Mouse (Mus musculus): ENCODE data around the gene Akap6. TPM values are rescaled to one million over a fixed set of nuclear protein-coding genes. Genes with fewer than 3 reads are reported as not detected.

Akap6 gene
- total RNA-seq, 1 experiment: 0.09 TPM

GRCm38 (mm10) chr12:52741801-52742200 lies 42.6 kb downstream of the Akap6 start:
- TF ChIP-seq HCFC1 (IDR thresholded peaks at IDR 0.05; ENCODE audit: borderline replicate concordance, insufficient read depth, low read length): no peak
- no peak for TF ChIP-seq CHD2 (IDR thresholded peaks at IDR 0.05; ENCODE audit: low read depth, low read length)
- no peak for TF ChIP-seq ZC3H11A (IDR thresholded peaks at IDR 0.05; ENCODE audit: borderline replicate concordance, low read depth, low read length)
- TF ChIP-seq MAFK (IDR thresholded peaks at IDR 0.05; ENCODE audit: insufficient read depth, low read depth, low read length): no peak
- no peak overlapping the region for H3K27ac ChIP-seq (ENCODE audit: insufficient read depth, low read depth, low read length, poor library complexity, severe bottlenecking)
- H3K36me3 ChIP-seq (ENCODE audit: control insufficient read depth, insufficient read depth, low read length, poor library complexity, severe bottlenecking): no peaks in the 10 kb centered on the region
- no peak overlapping the region for H3K4me3 ChIP-seq (ENCODE audit: insufficient read depth in 1 of 2, low read depth in 1 of 2, low read length in 2 of 2, poor library complexity in 1 of 2, severe bottlenecking in 1 of 2)
- H3K4me1 ChIP-seq (ENCODE audit: control insufficient read depth in 2 of 2, insufficient read depth in 2 of 2, low read length in 2 of 2, poor library complexity in 1 of 2): no peaks in the 10 kb centered on the region
- H3K9me3 ChIP-seq (ENCODE audit: control insufficient read depth, insufficient read depth, low read depth, low read length): no peaks in the 10 kb centered on the region
- no peak for DNase-seq (ENCODE audit: low read depth, low spot score)
- in situ Hi-C loops (cut with MboI; ENCODE audit: low sequenced_read_pairs in 2 of 2, unreplicated experiment in 2 of 2): no loop called here
- H3K9ac ChIP-seq (ENCODE audit: insufficient read depth, low read depth, low read length, poor library complexity, severe bottlenecking): no peak overlapping the region

DNA sequence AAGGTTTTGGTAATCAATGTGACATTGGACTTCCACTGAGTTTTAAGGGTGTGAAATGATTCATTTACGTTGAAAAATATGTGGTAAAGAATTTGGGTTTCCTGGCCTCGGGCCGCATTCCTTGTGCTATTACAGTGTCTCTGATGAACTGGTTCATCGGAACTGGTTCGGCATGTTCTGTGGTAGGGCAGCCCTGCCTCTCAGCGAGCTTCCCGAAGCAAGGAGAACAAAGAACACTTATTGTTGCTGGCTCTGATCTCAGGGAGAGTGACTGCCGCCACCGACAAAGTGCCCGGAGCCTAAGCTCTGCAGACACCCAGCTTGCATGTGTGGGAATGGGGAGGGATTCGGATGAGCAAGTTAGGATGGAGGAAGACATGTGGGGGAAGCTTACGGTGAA lies 50.8 kb downstream of the Akap6 start:
- TF ChIP-seq ZC3H11A (IDR thresholded peaks at IDR 0.05; ENCODE audit: borderline replicate concordance, low read depth, low read length) (no peak), ZNF384 (IDR thresholded peaks at IDR 0.05; ENCODE audit: low read depth, low read length) (no peak), CHD2 (IDR thresholded peaks at IDR 0.05; ENCODE audit: low read depth, low read length) (no peak), HCFC1 (IDR thresholded peaks at IDR 0.05; ENCODE audit: borderline replicate concordance, insufficient read depth, low read length) (no peak), MAFK (IDR thresholded peaks at IDR 0.05; ENCODE audit: insufficient read depth, low read depth, low read length) (no peak)

DNA sequence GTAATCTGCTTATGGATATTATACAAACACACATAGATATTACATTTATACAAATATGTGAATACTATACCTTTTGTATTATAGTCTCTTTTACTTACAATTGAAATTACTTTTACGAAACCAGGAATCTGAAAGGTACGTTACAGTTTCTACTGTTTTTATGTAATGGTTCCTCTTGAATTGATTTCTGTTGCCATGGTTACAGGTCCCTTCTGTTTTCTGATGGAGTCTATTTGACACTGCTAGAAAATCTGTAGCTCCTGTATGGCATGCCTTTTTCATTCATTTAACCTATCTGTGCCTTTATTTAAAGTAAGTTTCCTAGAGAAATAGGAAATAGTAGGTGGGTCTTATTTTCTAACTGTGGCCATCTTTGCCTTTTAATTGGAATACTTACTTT lies 56.5 kb downstream of the Akap6 start:
- H3K4me3 ChIP-seq (ENCODE audit: insufficient read depth in 1 of 2, low read depth in 1 of 2, low read length in 2 of 2, poor library complexity in 1 of 2, severe bottlenecking in 1 of 2): no peak overlapping the region
- TF ChIP-seq CHD2 (IDR thresholded peaks at IDR 0.05; ENCODE audit: low read depth, low read length) (no peak), ZNF384 (IDR thresholded peaks at IDR 0.05; ENCODE audit: low read depth, low read length) (no peak), MAFK (IDR thresholded peaks at IDR 0.05; ENCODE audit: insufficient read depth, low read depth, low read length) (no peak), HCFC1 (IDR thresholded peaks at IDR 0.05; ENCODE audit: borderline replicate concordance, insufficient read depth, low read length) (no peak), ZC3H11A (IDR thresholded peaks at IDR 0.05; ENCODE audit: borderline replicate concordance, low read depth, low read length) (no peak)
- in situ Hi-C loops (cut with MboI; ENCODE audit: low sequenced_read_pairs in 2 of 2, unreplicated experiment in 2 of 2): no loop called here

More for the DNA sequence above, 50.8 kb downstream of the Akap6 start:
- no peak overlapping the region for H3K9ac ChIP-seq (ENCODE audit: insufficient read depth, low read depth, low read length, poor library complexity, severe bottlenecking)
- H3K9me3 ChIP-seq (ENCODE audit: control insufficient read depth, insufficient read depth, low read depth, low read length): no peaks in the 10 kb centered on the region
- H3K4me3 ChIP-seq (ENCODE audit: insufficient read depth in 1 of 2, low read depth in 1 of 2, low read length in 2 of 2, poor library complexity in 1 of 2, severe bottlenecking in 1 of 2): no peak overlapping the region
- H3K4me1 ChIP-seq (ENCODE audit: control insufficient read depth in 2 of 2, insufficient read depth in 2 of 2, low read length in 2 of 2, poor library complexity in 1 of 2): no peaks in the 10 kb centered on the region
- DNase-seq (ENCODE audit: low read depth, low spot score): no peak
- no peaks in the 10 kb centered on the region for H3K36me3 ChIP-seq (ENCODE audit: control insufficient read depth, insufficient read depth, low read length, poor library complexity, severe bottlenecking)
- no peak overlapping the region for H3K27ac ChIP-seq (ENCODE audit: insufficient read depth, low read depth, low read length, poor library complexity, severe bottlenecking)
- in situ Hi-C loops (cut with MboI; ENCODE audit: low sequenced_read_pairs in 2 of 2, unreplicated experiment in 2 of 2): no loop called here

GRCm38 (mm10) chr12:52757881-52758280 lies 58.7 kb downstream of the Akap6 start:
- Histone ChIP-seq H3K9me3 (ENCODE audit: control insufficient read depth, insufficient read depth, low read depth, low read length) (no peaks in the 10 kb centered on the region), H3K27ac (ENCODE audit: insufficient read depth, low read depth, low read length, poor library complexity, severe bottlenecking) (no peak overlapping the region), H3K36me3 (ENCODE audit: control insufficient read depth, insufficient read depth, low read length, poor library complexity, severe bottlenecking) (no peaks in the 10 kb centered on the region), H3K4me1 (ENCODE audit: control insufficient read depth in 2 of 2, insufficient read depth in 2 of 2, low read length in 2 of 2, poor library complexity in 1 of 2) (no peaks in the 10 kb centered on the region), H3K9ac (ENCODE audit: insufficient read depth, low read depth, low read length, poor library complexity, severe bottlenecking) (no peak overlapping the region), H3K4me3 (ENCODE audit: insufficient read depth in 1 of 2, low read depth in 1 of 2, low read length in 2 of 2, poor library complexity in 1 of 2, severe bottlenecking in 1 of 2) (no peak overlapping the region)
- TF ChIP-seq HCFC1 (IDR thresholded peaks at IDR 0.05; ENCODE audit: borderline replicate concordance, insufficient read depth, low read length): no peak
- no peak for TF ChIP-seq ZC3H11A (IDR thresholded peaks at IDR 0.05; ENCODE audit: borderline replicate concordance, low read depth, low read length)
- TF ChIP-seq CHD2 (IDR thresholded peaks at IDR 0.05; ENCODE audit: low read depth, low read length): no peak
- no peak for TF ChIP-seq ZNF384 (IDR thresholded peaks at IDR 0.05; ENCODE audit: low read depth, low read length)
- no peak for TF ChIP-seq MAFK (IDR thresholded peaks at IDR 0.05; ENCODE audit: insufficient read depth, low read depth, low read length)
- in situ Hi-C loops (cut with MboI; ENCODE audit: low sequenced_read_pairs in 2 of 2, unreplicated experiment in 2 of 2): no loop called here
- no peak for DNase-seq (ENCODE audit: low read depth, low spot score)

More for the DNA sequence above, 56.5 kb downstream of the Akap6 start:
- Histone ChIP-seq H3K9me3 (ENCODE audit: control insufficient read depth, insufficient read depth, low read depth, low read length) (no peaks in the 10 kb centered on the region), H3K36me3 (ENCODE audit: control insufficient read depth, insufficient read depth, low read length, poor library complexity, severe bottlenecking) (no peaks in the 10 kb centered on the region), H3K27ac (ENCODE audit: insufficient read depth, low read depth, low read length, poor library complexity, severe bottlenecking) (no peak overlapping the region), H3K9ac (ENCODE audit: insufficient read depth, low read depth, low read length, poor library complexity, severe bottlenecking) (no peak overlapping the region), H3K4me1 (ENCODE audit: control insufficient read depth in 2 of 2, insufficient read depth in 2 of 2, low read length in 2 of 2, poor library complexity in 1 of 2) (no peaks in the 10 kb centered on the region)
- DNase-seq (ENCODE audit: low read depth, low spot score): no peak

DNA sequence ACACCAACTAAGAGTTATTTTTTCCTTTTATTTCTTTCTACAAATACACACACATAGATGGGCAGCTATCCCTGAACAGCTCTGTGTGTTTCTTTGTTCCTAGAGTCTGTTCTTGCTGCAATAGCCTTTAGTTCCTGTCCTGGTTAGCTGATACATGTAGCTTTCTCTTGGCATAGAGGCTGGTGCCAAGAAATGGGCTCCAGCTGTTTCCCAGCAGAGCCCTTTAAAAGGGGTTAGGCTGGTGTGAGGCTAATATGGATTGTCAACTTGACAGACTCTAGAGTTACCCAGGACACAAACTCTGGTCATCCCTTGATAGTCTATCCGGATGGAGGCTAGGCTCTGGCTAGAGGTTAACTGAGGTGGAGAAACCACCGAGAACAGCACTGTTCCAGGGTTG lies 64.9 kb downstream of the Akap6 start:
- TF ChIP-seq CHD2 (IDR thresholded peaks at IDR 0.05; ENCODE audit: low read depth, low read length): no peak
- TF ChIP-seq ZNF384 (IDR thresholded peaks at IDR 0.05; ENCODE audit: low read depth, low read length): no peak
- no peak for TF ChIP-seq MAFK (IDR thresholded peaks at IDR 0.05; ENCODE audit: insufficient read depth, low read depth, low read length)
- TF ChIP-seq ZC3H11A (IDR thresholded peaks at IDR 0.05; ENCODE audit: borderline replicate concordance, low read depth, low read length): no peak
- no peak for TF ChIP-seq HCFC1 (IDR thresholded peaks at IDR 0.05; ENCODE audit: borderline replicate concordance, insufficient read depth, low read length)
- no peak overlapping the region for H3K9ac ChIP-seq (ENCODE audit: insufficient read depth, low read depth, low read length, poor library complexity, severe bottlenecking)
- no peaks in the 10 kb centered on the region for H3K36me3 ChIP-seq (ENCODE audit: control insufficient read depth, insufficient read depth, low read length, poor library complexity, severe bottlenecking)
- no peak for DNase-seq (ENCODE audit: low read depth, low spot score)
- no peaks in the 10 kb centered on the region for H3K4me1 ChIP-seq (ENCODE audit: control insufficient read depth in 2 of 2, insufficient read depth in 2 of 2, low read length in 2 of 2, poor library complexity in 1 of 2)
- H3K4me3 ChIP-seq (ENCODE audit: insufficient read depth in 1 of 2, low read depth in 1 of 2, low read length in 2 of 2, poor library complexity in 1 of 2, severe bottlenecking in 1 of 2): no peak overlapping the region
- no peak overlapping the region for H3K27ac ChIP-seq (ENCODE audit: insufficient read depth, low read depth, low read length, poor library complexity, severe bottlenecking)
- in situ Hi-C loops (cut with MboI; ENCODE audit: low sequenced_read_pairs in 2 of 2, unreplicated experiment in 2 of 2): no loop called here
- no peaks in the 10 kb centered on the region for H3K9me3 ChIP-seq (ENCODE audit: control insufficient read depth, insufficient read depth, low read depth, low read length)
